Mouse (Mus musculus): Measurements from ENCODE around the gene Slc9a1. TPM values are rescaled to one million over a fixed set of nuclear protein-coding genes. Genes with fewer than 3 reads are reported as not detected.

Slc9a1 gene
- polyA plus RNA-seq, 1 experiment from 2014 or later, result 9.3 TPM

GRCm38 (mm10) chr4:133423691-133424090 is 54.2 kb downstream of the Slc9a1 start:
- no peak overlapping the region for H3K9ac ChIP-seq
- H3K4me1 ChIP-seq, result no peaks in the 10 kb centered on the region
- H3K27me3 ChIP-seq (replicated peaks), result no peaks in the 10 kb centered on the region
- H3K27ac ChIP-seq, result no peak overlapping the region; the same call in 1 of the 2 replicates
- WGBS, result 74% methylated on average over 6 of the region's 6 CpGs
- H3K4me3 ChIP-seq (replicated peaks), result no peak overlapping the region
- H3K9me3 ChIP-seq, result no peaks in the 10 kb centered on the region
- no peak overlapping the region for H3K4me2 ChIP-seq
- no peak for ATAC-seq (ENCODE audit: insufficient read depth, low FRiP score, low read depth)
- peaks cover 27% of the 10 kb centered on the region for H3K36me3 ChIP-seq

DNA sequence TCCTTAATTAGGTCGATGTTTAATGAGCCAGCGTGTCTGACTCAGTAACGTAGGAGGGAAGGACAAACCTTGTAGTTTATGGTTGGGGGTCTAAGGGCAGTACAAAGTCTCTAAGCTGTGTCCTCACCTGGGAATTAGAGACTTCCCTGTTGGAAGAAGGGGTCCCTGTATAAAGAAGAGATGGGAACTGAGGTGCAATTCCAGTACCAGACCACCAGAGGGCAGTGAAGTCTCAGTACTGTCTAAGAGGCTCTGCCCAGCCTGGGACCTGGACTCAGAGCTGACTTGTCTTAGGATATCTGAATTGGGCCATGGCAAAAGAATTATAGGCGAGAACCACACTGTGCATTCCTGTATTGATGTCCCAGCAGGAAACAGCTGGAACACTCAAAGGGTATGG is 54.6 kb downstream of the Slc9a1 start:
- peak; percentile 26; the same call in 1 of the 2 replicates for ATAC-seq (ENCODE audit: insufficient read depth, low FRiP score, low read depth)
- Histone ChIP-seq H3K4me2 (no peak overlapping the region), H3K4me1 (no peaks in the 10 kb centered on the region), H3K27me3 (replicated peaks) (no peaks in the 10 kb centered on the region), H3K9me3 (no peaks in the 10 kb centered on the region), H3K9ac (no peak overlapping the region), H3K4me3 (replicated peaks) (no peak overlapping the region), H3K36me3 (peaks cover 27% of the 10 kb centered on the region), H3K27ac (no peak overlapping the region)
- WGBS, result 46% methylated on average over 4 of the region's 4 CpGs

GRCm38 (mm10) chr4:133426141-133426540 is 56.6 kb downstream of the Slc9a1 start:
- no peak overlapping the region for H3K27ac ChIP-seq
- H3K4me1 ChIP-seq, result no peaks in the 10 kb centered on the region
- no peak overlapping the region for H3K9ac ChIP-seq
- H3K4me3 ChIP-seq (replicated peaks), result no peak overlapping the region
- H3K9me3 ChIP-seq, result no peaks in the 10 kb centered on the region
- no peak for ATAC-seq (ENCODE audit: insufficient read depth, low FRiP score, low read depth)
- H3K27me3 ChIP-seq (replicated peaks), result no peaks in the 10 kb centered on the region
- no peak overlapping the region for H3K4me2 ChIP-seq
- peaks cover 20% of the 10 kb centered on the region; the same call in 1 of the 2 replicates for H3K36me3 ChIP-seq
- 63% methylated on average over 5 of the region's 5 CpGs for WGBS

GRCm38 (mm10) chr4:133431508-133431907 is 62.0 kb downstream of the Slc9a1 start:
- Histone ChIP-seq H3K9ac (no peak overlapping the region), H3K4me1 (no peaks in the 10 kb centered on the region), H3K27me3 (replicated peaks) (no peaks in the 10 kb centered on the region), H3K4me3 (replicated peaks) (no peak overlapping the region), H3K9me3 (no peaks in the 10 kb centered on the region), H3K4me2 (no peak overlapping the region), H3K27ac (no peak overlapping the region), H3K36me3 (no peaks in the 10 kb centered on the region)
- ATAC-seq (ENCODE audit: insufficient read depth, low FRiP score, low read depth), result no peak
- WGBS, result 83% methylated on average over 6 of the region's 6 CpGs

- Histone ChIP-seq H3K36me3 (no peaks in the 10 kb centered on the region), H3K27ac (no peak overlapping the region), H3K9ac (no peak overlapping the region), H3K9me3 (no peaks in the 10 kb centered on the region), H3K4me3 (replicated peaks) (no peak overlapping the region), H3K4me2 (peak overlapping the region; percentile 22; the same call in 1 of the 2 replicates), H3K27me3 (replicated peaks) (no peaks in the 10 kb centered on the region), H3K4me1 (no peaks in the 10 kb centered on the region)
- WGBS, result 24% methylated on average over 17 of the region's 17 CpGs
- ATAC-seq (ENCODE audit: insufficient read depth, low FRiP score, low read depth), result 0 out of 2 replicates have a peak, but pooled peaks have one; percentile 22
Observed at GRCm38 (mm10) chr4:133432560-133433171, 63.2 kb downstream of the Slc9a1 start.

GRCm38 (mm10) chr4:133435921-133436320 is 66.4 kb downstream of the Slc9a1 start:
- H3K27me3 ChIP-seq (replicated peaks), result no peaks in the 10 kb centered on the region
- peaks cover 17% of the 10 kb centered on the region for H3K4me1 ChIP-seq
- H3K4me2 ChIP-seq, result no peak overlapping the region
- WGBS, result 88% methylated on average over 11 of the region's 11 CpGs
- H3K9me3 ChIP-seq, result no peaks in the 10 kb centered on the region
- no peak overlapping the region for H3K27ac ChIP-seq
- no peaks in the 10 kb centered on the region for H3K36me3 ChIP-seq
- ATAC-seq (ENCODE audit: insufficient read depth, low FRiP score, low read depth), result no peak
- no peak overlapping the region for H3K4me3 ChIP-seq (replicated peaks)
- no peak overlapping the region for H3K9ac ChIP-seq

GRCm38 (mm10) chr4:133439460-133440376 is 70.2 kb downstream of the Slc9a1 start:
- Histone ChIP-seq H3K9me3 (no peaks in the 10 kb centered on the region), H3K36me3 (no peaks in the 10 kb centered on the region), H3K27me3 (replicated peaks) (no peaks in the 10 kb centered on the region), H3K27ac (peak overlapping the region; percentile 91), H3K4me2 (peak overlapping the region; percentile 53), H3K4me1 (peaks cover 23% of the 10 kb centered on the region), H3K4me3 (replicated peaks) (peak overlapping the region; percentile 3; the same call in 1 of the 2 replicates), H3K9ac (no peak overlapping the region)
- peak; percentile 84 for ATAC-seq (ENCODE audit: insufficient read depth, low FRiP score, low read depth)
- WGBS, result 7% methylated on average over 17 of the region's 17 CpGs

GRCm38 (mm10) chr4:133440377-133440795 is 70.9 kb downstream of the Slc9a1 start:
- Histone ChIP-seq H3K9ac (no peak overlapping the region), H3K36me3 (no peaks in the 10 kb centered on the region), H3K27ac (peak overlapping the region; percentile 91), H3K9me3 (no peaks in the 10 kb centered on the region), H3K4me2 (peak overlapping the region; percentile 53), H3K4me1 (peaks cover 23% of the 10 kb centered on the region), H3K4me3 (replicated peaks) (peak overlapping the region; percentile 3; the same call in 1 of the 2 replicates), H3K27me3 (replicated peaks) (no peaks in the 10 kb centered on the region)
- peak; percentile 75; the same call in 1 of the 2 replicates for ATAC-seq (ENCODE audit: insufficient read depth, low FRiP score, low read depth)
- WGBS, result 7% methylated on average over 6 of the region's 6 CpGs

DNA sequence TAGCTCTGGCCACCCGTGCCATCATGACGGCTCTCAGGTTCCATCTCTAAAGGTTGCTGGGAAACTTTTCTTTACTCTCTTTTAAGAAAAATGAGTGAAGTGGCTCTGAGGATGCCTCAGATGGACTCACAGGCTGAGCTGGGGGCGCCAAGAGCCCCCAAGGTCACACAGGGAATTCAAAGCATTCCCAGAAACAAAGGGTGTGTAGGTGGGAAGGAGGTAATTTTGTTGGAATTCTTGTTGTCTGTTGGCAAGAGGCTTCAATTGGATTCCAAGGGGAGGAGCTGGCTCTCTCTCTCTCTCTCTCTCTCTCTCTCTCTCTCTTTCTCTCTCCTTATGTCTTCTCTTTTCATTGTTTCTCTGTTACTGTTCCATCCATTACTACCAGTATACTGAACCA is 72.7 kb downstream of the Slc9a1 start:
- no peak overlapping the region for H3K4me2 ChIP-seq

GRCm38 (mm10) chr4:133443085-133443484 is 73.6 kb downstream of the Slc9a1 start:
- 60% methylated on average over 5 of the region's 5 CpGs for WGBS

More for the DNA sequence above, 72.7 kb downstream of the Slc9a1 start:
- Histone ChIP-seq H3K36me3 (no peaks in the 10 kb centered on the region), H3K4me3 (replicated peaks) (no peak overlapping the region), H3K9me3 (no peaks in the 10 kb centered on the region), H3K27me3 (replicated peaks) (no peaks in the 10 kb centered on the region), H3K4me1 (peaks cover 23% of the 10 kb centered on the region), H3K27ac (0 out of 2 replicates have a peak overlapping the region, but pooled peaks have one; percentile 11), H3K9ac (no peak overlapping the region)
- WGBS, result 47% methylated on average over 3 of the region's 3 CpGs
- ATAC-seq (ENCODE audit: insufficient read depth, low FRiP score, low read depth), result no peak

DNA sequence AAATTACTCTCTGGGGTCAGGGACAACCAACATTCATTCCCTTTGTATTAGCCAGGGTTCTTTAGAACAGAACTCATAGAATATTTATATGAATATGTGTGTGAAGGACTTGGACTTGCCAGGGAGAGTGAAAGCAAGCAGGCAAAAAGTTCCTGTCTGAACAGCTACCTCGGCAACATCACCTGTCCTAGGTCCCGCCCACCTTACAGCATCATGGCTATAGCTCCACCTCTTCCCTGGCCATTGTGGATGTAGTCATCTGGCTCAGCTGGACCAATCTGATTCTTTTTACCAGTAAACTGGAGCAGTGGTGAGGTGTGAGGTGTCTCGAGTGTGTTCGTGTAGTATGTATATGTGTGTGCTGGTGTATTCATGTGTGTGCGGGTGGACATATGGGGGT is 76.2 kb downstream of the Slc9a1 start:
- Histone ChIP-seq H3K27me3 (replicated peaks) (no peaks in the 10 kb centered on the region), H3K9me3 (no peaks in the 10 kb centered on the region), H3K27ac (no peak overlapping the region), H3K36me3 (no peaks in the 10 kb centered on the region), H3K9ac (no peak overlapping the region), H3K4me3 (replicated peaks) (no peak overlapping the region), H3K4me2 (no peak overlapping the region), H3K4me1 (peaks cover 18% of the 10 kb centered on the region)
- ATAC-seq (ENCODE audit: insufficient read depth, low FRiP score, low read depth), result no peak
- 83% methylated on average over 5 of the region's 5 CpGs for WGBS

More at GRCm38 (mm10) chr4:133443085-133443484, 73.6 kb downstream of the Slc9a1 start:
- H3K9ac ChIP-seq, result no peak overlapping the region
- no peak overlapping the region for H3K4me3 ChIP-seq (replicated peaks)
- H3K9me3 ChIP-seq, result no peaks in the 10 kb centered on the region
- peaks cover 22% of the 10 kb centered on the region for H3K4me1 ChIP-seq
- H3K4me2 ChIP-seq, result no peak overlapping the region
- ATAC-seq (ENCODE audit: insufficient read depth, low FRiP score, low read depth), result no peak
- H3K27me3 ChIP-seq (replicated peaks), result no peaks in the 10 kb centered on the region
- H3K27ac ChIP-seq, result no peak overlapping the region
- no peaks in the 10 kb centered on the region for H3K36me3 ChIP-seq

GRCm38 (mm10) chr4:133447366-133447765 is 77.9 kb downstream of the Slc9a1 start:
- Histone ChIP-seq H3K27me3 (replicated peaks) (no peaks in the 10 kb centered on the region), H3K9ac (no peak overlapping the region), H3K4me1 (peaks cover 18% of the 10 kb centered on the region), H3K4me3 (replicated peaks) (no peak overlapping the region), H3K9me3 (no peaks in the 10 kb centered on the region), H3K36me3 (no peaks in the 10 kb centered on the region), H3K4me2 (no peak overlapping the region), H3K27ac (no peak overlapping the region)
- WGBS, result 58% methylated on average over 5 of the region's 5 CpGs
- ATAC-seq (ENCODE audit: insufficient read depth, low FRiP score, low read depth), result no peak

Data from stomach, embryonic 15.5 days (tissue).